Mouse (Mus musculus) testis, adult 2 months (tissue): ENCODE measurements around the gene Sgpp1.

Source experiments
- CTCF ChIP-seq: fragments of 200-500 bp; IDR thresholded peaks from 2 replicates; pipeline ENCODE4 v1.5.1; 2012; ENCODE audit warnings: low read depth, mild to moderate bottlenecking, inconsistent platforms, low read length, moderate library complexity; ENCODE audit not compliant: control insufficient read depth, insufficient read depth, insufficient replicate concordance
- POLR2A ChIP-seq: fragments of 200-500 bp; IDR thresholded peaks from 2 replicates; pipeline ENCODE4 v1.6.1; 2012; ENCODE audit warnings: low read depth, mild to moderate bottlenecking, inconsistent platforms, low read length, moderate library complexity; ENCODE audit not compliant: control insufficient read depth

- TF ChIP-seq CTCF, result no peak
- no peak for TF ChIP-seq POLR2A
Measured at GRCm38 (mm10) chr12:75668916-75669257, 66.6 kb downstream of the Sgpp1 start.
